Mouse (Mus musculus) MEL (cell line): ENCODE results near the gene Tmem107. TPM values are rescaled to one million over a fixed set of nuclear protein-coding genes. Genes with fewer than 3 reads are reported as not detected.

Experiments
- DNase-seq: peaks from one replicate; pipeline ENCODE4 v3.0.0; 2011; ENCODE audit warnings: low read depth, low spot score
- H3K27ac ChIP-seq: 2 replicates; pipeline ENCODE4 v1.5.1; 2012; ENCODE audit warnings: low read depth, mild to moderate bottlenecking, control low read depth, low read length, moderate library complexity; ENCODE audit not compliant: control insufficient read depth
- H3K27me3 ChIP-seq, 2 experiments: fragments of 150-350 bp in 1 of 2; sonication (generic) in 1 of 2; 2 replicates each; pipeline ENCODE4 v1.6.1; 2012; ENCODE audit warnings: low read length in 2 of 2, mild to moderate bottlenecking in 2 of 2, improper control_type of control experiment in 1 of 2, moderate library complexity in 1 of 2; ENCODE audit not compliant: insufficient read depth in 2 of 2, control insufficient read depth in 1 of 2
- H3K36me3 ChIP-seq, 2 experiments: 2 replicates each; pipeline ENCODE4 v1.6.1; 2012 to 2014; ENCODE audit warnings: low read length in 2 of 2, improper control_type of control experiment in 1 of 2, inconsistent platforms in 1 of 2, mild to moderate bottlenecking in 1 of 2; ENCODE audit not compliant: insufficient read depth in 2 of 2, control insufficient read depth in 1 of 2
- H3K4me1 ChIP-seq, 2 experiments: fragments of 150-350 bp in 1 of 2; sonication (generic) in 1 of 2; 2 replicates each; pipeline ENCODE4 v1.6.1; 2012; ENCODE audit warnings: low read length in 2 of 2, improper control_type of control experiment in 1 of 2, mild to moderate bottlenecking in 1 of 2; ENCODE audit not compliant: insufficient read depth in 2 of 2, control insufficient read depth in 1 of 2
- H3K4me3 ChIP-seq, 2 experiments: fragments of 150-350 bp in 1 of 2; sonication (generic) in 1 of 2; 2 replicates each; pipeline ENCODE4 v1.5.1; 2012; ENCODE audit warnings: low read depth in 2 of 2, low read length in 2 of 2, mild to moderate bottlenecking in 2 of 2, moderate library complexity in 2 of 2, control low read depth in 1 of 2, improper control_type of control experiment in 1 of 2; ENCODE audit not compliant: control insufficient read depth in 1 of 2, insufficient read depth in 1 of 2
- H3K79me2 ChIP-seq: 2 replicates; pipeline ENCODE4 v1.6.1; 2012; ENCODE audit warnings: mild to moderate bottlenecking, low read length, moderate library complexity; ENCODE audit not compliant: control insufficient read depth, poor library complexity, insufficient read depth
- H3K9ac ChIP-seq: 2 replicates; pipeline ENCODE4 v1.6.1; 2012; ENCODE audit warnings: low read depth, mild to moderate bottlenecking, control low read depth, low read length, moderate library complexity; ENCODE audit not compliant: control insufficient read depth, poor library complexity, severe bottlenecking
- H3K9me3 ChIP-seq: fragments of 150-350 bp; sonication (generic); replicated peaks from 2 replicates; pipeline ENCODE4 v1.6.1; 2012; ENCODE audit warnings: mild to moderate bottlenecking, low read length, improper control_type of control experiment, moderate library complexity; ENCODE audit not compliant: insufficient read depth
- CHD1 ChIP-seq: IDR thresholded peaks from 2 replicates; pipeline ENCODE4 v1.6.1; 2012; ENCODE audit warnings: low read depth, mild to moderate bottlenecking, inconsistent platforms, low read length, improper control_type of control experiment
- CHD2 ChIP-seq: IDR thresholded peaks from 2 replicates; pipeline ENCODE4 v1.6.1; 2011; ENCODE audit warnings: low read length, improper control_type of control experiment
- EP300 ChIP-seq, 2 experiments: IDR thresholded peaks; 2 replicates each; pipeline ENCODE4 v1.6.1; 2011; ENCODE audit warnings: improper control_type of control experiment in 2 of 2, low read length in 2 of 2, low read depth in 1 of 2, mild to moderate bottlenecking in 1 of 2
- ETS1 ChIP-seq: IDR thresholded peaks from 2 replicates; pipeline ENCODE4 v1.6.1; 2012; ENCODE audit warnings: low read depth, mild to moderate bottlenecking, inconsistent platforms, low read length, improper control_type of control experiment, moderate library complexity
- GABPA ChIP-seq: IDR thresholded peaks from 2 replicates; pipeline ENCODE4 v1.6.1; 2012; ENCODE audit warnings: low read depth, mild to moderate bottlenecking, inconsistent platforms, low read length, improper control_type of control experiment, moderate library complexity
- JUND ChIP-seq: IDR thresholded peaks from 2 replicates; pipeline ENCODE4 v1.6.1; 2011; ENCODE audit warnings: low read depth, mild to moderate bottlenecking, improper control_type of control experiment, low read length
- KAT2A ChIP-seq: conservative IDR thresholded peaks from 2 replicates; pipeline ENCODE4 v1.6.1; 2012; ENCODE audit warnings: low read depth, low read length, improper control_type of control experiment, inconsistent platforms
- MAFK ChIP-seq: IDR thresholded peaks from 2 replicates; pipeline ENCODE4 v1.6.1; 2011; ENCODE audit warnings: low read depth, mild to moderate bottlenecking, low read length, improper control_type of control experiment, borderline replicate concordance
- MAX ChIP-seq: IDR thresholded peaks from 2 replicates; pipeline ENCODE4 v1.6.1; 2011; ENCODE audit warnings: low read length, improper control_type of control experiment
- MAZ ChIP-seq: IDR thresholded peaks from 2 replicates; pipeline ENCODE4 v1.6.1; 2012; ENCODE audit warnings: low read depth, mild to moderate bottlenecking, inconsistent platforms, low read length, improper control_type of control experiment
- MXI1 ChIP-seq: IDR thresholded peaks from 2 replicates; pipeline ENCODE4 v1.6.1; 2011; ENCODE audit warnings: mild to moderate bottlenecking, low read depth, low read length, improper control_type of control experiment
- MYB ChIP-seq: IDR thresholded peaks from 2 replicates; pipeline ENCODE4 v1.6.1; 2011; ENCODE audit warnings: mild to moderate bottlenecking, low read depth, low read length, improper control_type of control experiment
- NELFE ChIP-seq: IDR thresholded peaks from 2 replicates; pipeline ENCODE4 v1.6.1; 2011; ENCODE audit warnings: low read depth, low read length, improper control_type of control experiment
- NRF1 ChIP-seq: IDR thresholded peaks from 2 replicates; pipeline ENCODE4 v1.6.1; 2014; ENCODE audit warnings: low read depth, mild to moderate bottlenecking, inconsistent platforms, low read length, improper control_type of control experiment, moderate library complexity; ENCODE audit not compliant: poor library complexity, insufficient read depth, severe bottlenecking
- POLR2A ChIP-seq, 2 experiments: IDR thresholded peaks; 2 replicates each; pipeline ENCODE4 v1.6.1; 2011 to 2012; ENCODE audit warnings: low read length in 2 of 2, mild to moderate bottlenecking in 2 of 2, control low read depth in 1 of 2, improper control_type of control experiment in 1 of 2, low read depth in 1 of 2, moderate library complexity in 1 of 2; ENCODE audit not compliant: control insufficient read depth in 1 of 2, insufficient read depth in 1 of 2, poor library complexity in 1 of 2
- POLR2AphosphoS5 ChIP-seq: IDR thresholded peaks from 2 replicates; pipeline ENCODE4 v1.6.1; 2012; ENCODE audit warnings: low read depth, borderline replicate concordance, mild to moderate bottlenecking, inconsistent platforms, low read length, moderate library complexity, mixed read lengths
- RAD21 ChIP-seq: IDR thresholded peaks from 2 replicates; pipeline ENCODE4 v1.6.1; 2011; ENCODE audit warnings: mild to moderate bottlenecking, low read depth, low read length, improper control_type of control experiment
- RCOR1 ChIP-seq: IDR thresholded peaks from 2 replicates; pipeline ENCODE4 v1.6.1; 2012; ENCODE audit warnings: low read depth, mild to moderate bottlenecking, inconsistent platforms, low read length, improper control_type of control experiment
- SIN3A ChIP-seq: IDR thresholded peaks from 2 replicates; pipeline ENCODE4 v1.6.1; 2012; ENCODE audit warnings: low read length, improper control_type of control experiment, inconsistent platforms
- TBP ChIP-seq: IDR thresholded peaks from 2 replicates; pipeline ENCODE4 v1.8.0; 2011; ENCODE audit warnings: low read depth, low read length, improper control_type of control experiment
- TCF12 ChIP-seq: IDR thresholded peaks from 2 replicates; pipeline ENCODE4 v1.6.1; 2014; ENCODE audit warnings: low read depth, mild to moderate bottlenecking, inconsistent platforms, low read length, improper control_type of control experiment, moderate library complexity
- USF1 ChIP-seq: IDR thresholded peaks from 2 replicates; pipeline ENCODE4 v1.6.1; 2014; ENCODE audit warnings: low read depth, mild to moderate bottlenecking, inconsistent platforms, low read length, improper control_type of control experiment, moderate library complexity
- ZC3H11A ChIP-seq: IDR thresholded peaks from 2 replicates; pipeline ENCODE4 v1.6.1; 2012; ENCODE audit warnings: low read depth, mild to moderate bottlenecking, inconsistent platforms, low read length, improper control_type of control experiment
- ZKSCAN1 ChIP-seq: IDR thresholded peaks from 2 replicates; pipeline ENCODE4 v1.6.1; 2012; ENCODE audit warnings: low read depth, mild to moderate bottlenecking, inconsistent platforms, low read length, improper control_type of control experiment, moderate library complexity
- ZNF384 ChIP-seq: IDR thresholded peaks from 2 replicates; pipeline ENCODE4 v1.6.1; 2012; ENCODE audit warnings: low read depth, mild to moderate bottlenecking, inconsistent platforms, low read length, improper control_type of control experiment
- polyA plus RNA-seq, 2 experiments: library from polyadenylated mRNA; stranded (reverse) in 1 of 2; unstranded in 1 of 2; fragments of >175 nt in 1 of 2; fragments of >200 nt in 1 of 2; gene quantifications; 2 replicates each; pipeline versions ENCODE4 v1.2.1 to v1.2.4; 2012; ENCODE audit warnings: low replicate concordance in 2 of 2, low read depth in 1 of 2; ENCODE audit not compliant: insufficient read length in 2 of 2, insufficient read depth in 1 of 2, missing spikeins in 1 of 2
- total RNA-seq: library from RNA; depleted of rRNA; stranded (reverse); fragments of 300-350 nt; gene quantifications from 2 replicates; pipeline ENCODE4 v1.2.3, GENCODE M21; 2012

Gene Tmem107
- total and polyA plus RNA-seq, 3 experiments = 47.0 to 79.5 TPM; not detected in 1

DNA sequence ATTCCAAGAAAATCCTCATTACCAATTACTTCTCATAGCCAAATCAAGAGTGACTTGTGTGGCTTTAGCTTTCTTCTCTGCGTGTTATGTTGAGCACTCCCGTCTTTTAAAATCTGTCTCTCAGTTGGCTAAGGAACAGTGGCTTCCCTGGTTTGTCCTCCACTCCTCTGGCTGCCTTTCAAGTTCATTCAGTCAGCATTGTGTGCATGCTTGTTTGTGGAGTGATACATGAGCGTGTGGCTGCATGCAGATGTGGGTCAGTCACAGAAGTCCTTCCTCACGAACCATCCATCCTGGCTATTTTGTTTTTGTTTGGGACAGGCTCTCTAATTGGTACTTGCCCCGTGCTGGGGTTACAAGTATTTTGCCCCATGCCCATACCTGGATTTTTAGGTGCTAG, 6.0 kb downstream of the Tmem107 start:
- Histone ChIP-seq H3K9ac (no peak overlapping the region), H3K4me3 (no peak overlapping the region), H3K27me3 (no peaks in the 10 kb centered on the region), H3K27ac (no peak overlapping the region), H3K79me2 (no peaks in the 10 kb centered on the region), H3K9me3 (no peaks in the 10 kb centered on the region), H3K4me1 (peaks cover 0 to 12% of the 10 kb centered on the region in 2 experiments; a peak in 3 of 4 replicates), H3K36me3 (peaks cover 0 to 3% of the 10 kb centered on the region in 2 experiments; a peak in 1 of 4 replicates)
- TF ChIP-seq NELFE (no peak), USF1 (no peak), ZC3H11A (no peak), SIN3A (no peak), CHD1 (no peak), MYB (no peak), TBP (no peak), JUND (no peak), ETS1 (no peak), ZNF384 (no peak), KAT2A (no peak), RAD21 (no peak), MAX (no peak), POLR2A (IDR thresholded peaks at IDR 0.05; ENCODE audit: control insufficient read depth in 1 of 2, insufficient read depth in 1 of 2, low read depth in 1 of 2, low read length in 2 of 2, poor library complexity in 1 of 2) (no peak), MAFK (no peak), RCOR1 (no peak), POLR2AphosphoS5 (no peak), TCF12 (no peak)
- DNase-seq = no peak

DNA sequence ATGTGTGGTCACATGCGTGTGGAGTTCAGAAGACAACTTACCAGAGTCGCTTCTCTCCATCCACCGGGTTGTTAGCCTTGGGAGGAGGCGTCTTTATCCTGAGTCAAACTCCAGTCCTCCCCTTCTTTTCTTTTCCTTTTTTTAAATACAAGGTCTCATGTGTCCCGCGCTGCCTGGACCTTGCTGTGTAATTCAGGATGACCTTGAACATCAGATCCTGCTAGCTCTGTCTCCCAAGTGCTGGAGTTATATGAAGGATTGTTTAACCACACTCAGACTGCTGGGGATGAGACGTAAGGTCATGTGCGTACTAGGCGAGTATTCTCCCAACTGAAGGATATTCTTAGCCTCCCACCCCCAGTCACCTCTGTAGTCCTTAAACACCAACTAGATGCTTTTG, 6.7 kb downstream of the Tmem107 start:
- Histone ChIP-seq H3K36me3 (peaks cover 0 to 3% of the 10 kb centered on the region in 2 experiments; a peak in 1 of 4 replicates), H3K9ac (no peak overlapping the region), H3K79me2 (no peaks in the 10 kb centered on the region), H3K4me3 (no peak overlapping the region), H3K27me3 (no peaks in the 10 kb centered on the region; a peak in 1 of 4 replicates), H3K4me1 (peaks cover 0 to 12% of the 10 kb centered on the region in 2 experiments; a peak in 3 of 4 replicates), H3K9me3 (no peaks in the 10 kb centered on the region), H3K27ac (no peak overlapping the region)
- no peak for DNase-seq
- TF ChIP-seq TCF12 (no peak), SIN3A (no peak), ZKSCAN1 (no peak), POLR2A (IDR thresholded peaks at IDR 0.05; ENCODE audit: control insufficient read depth in 1 of 2, insufficient read depth in 1 of 2, low read depth in 1 of 2, low read length in 2 of 2, poor library complexity in 1 of 2) (no peak), MXI1 (no peak), TBP (no peak), MAZ (no peak), EP300 (IDR thresholded peaks at IDR 0.05; ENCODE audit: low read depth in 1 of 2, low read length in 2 of 2) (no peak), ZC3H11A (no peak), CHD2 (no peak), GABPA (no peak), NRF1 (no peak), MAX (no peak), CHD1 (no peak)
